Mouse (Mus musculus): ENCODE data around the gene Intu. TPM values are rescaled to one million over a fixed set of nuclear protein-coding genes. Genes with fewer than 3 reads are reported as not detected.

Intu gene
- total RNA-seq (2012; rRNA removed) (10.9 and 12.3 TPM in 2 replicates), polyA plus RNA-seq (2012; ENCODE audit: insufficient read depth in 1 of 2, insufficient read length in 2 of 2, low read depth in 1 of 2, low replicate concordance in 2 of 2, missing spikeins in 1 of 2) (1 to 10 TPM in 1 of 2 experiments, not detected in 1; 9.7 TPM)

DNA sequence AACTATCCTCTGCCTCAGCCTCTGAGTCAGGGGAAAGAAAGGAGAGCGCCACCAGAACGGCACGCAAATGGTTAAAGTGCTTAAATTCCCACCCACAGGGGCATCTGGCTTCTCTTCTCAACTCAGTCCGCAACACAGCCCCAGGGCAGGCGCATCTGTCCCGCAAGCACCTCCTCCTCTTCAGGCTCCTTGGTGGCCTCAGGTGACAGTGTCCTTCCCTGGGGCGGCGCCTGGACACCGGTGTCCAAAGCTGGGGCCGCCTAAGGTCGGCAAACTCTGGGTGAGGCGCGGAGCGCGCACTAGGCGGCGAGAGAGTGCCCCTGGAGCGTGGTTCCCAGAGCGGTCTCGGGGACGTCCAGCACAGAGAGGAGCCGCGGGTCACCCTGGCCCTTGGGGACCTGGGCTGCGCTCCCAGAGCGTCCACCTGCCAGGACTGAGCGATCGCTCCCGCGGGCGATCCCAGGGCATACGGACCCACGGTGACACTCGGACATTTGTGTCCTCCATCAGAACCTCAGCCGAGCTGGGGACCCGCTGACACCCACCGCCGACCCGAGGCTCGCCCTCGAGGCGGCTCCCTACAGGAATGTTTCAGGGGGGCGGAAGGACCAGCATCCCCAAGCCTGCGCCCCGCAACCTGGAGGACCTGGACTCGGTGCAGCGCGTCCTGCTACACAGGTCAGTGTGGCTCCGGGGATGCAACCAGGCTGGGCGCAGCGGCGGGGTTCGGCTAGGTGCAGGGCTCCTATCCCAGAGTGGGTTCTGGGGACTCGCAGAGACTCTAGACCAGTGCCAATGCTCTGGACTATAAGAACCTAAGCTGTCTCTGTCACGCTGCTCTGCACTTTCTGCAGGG, at the start of gene Intu:
Gene Intu, plus strand, starts transcription at position 1 of the 856 bp plus-strand sequence.
- H3K4me1 ChIP-seq (ENCODE audit: control insufficient read depth in 1 of 2, insufficient read depth in 2 of 2, low read length in 2 of 2), result peaks cover 2 to 9% of the 10 kb centered on the region in 2 experiments; a peak in 3 of 4 replicates
- H3K79me2 ChIP-seq (ENCODE audit: control insufficient read depth, insufficient read depth, low read length, poor library complexity), result no peaks in the 10 kb centered on the region
- H3K27me3 ChIP-seq (ENCODE audit: control insufficient read depth in 1 of 2, insufficient read depth in 2 of 2, low read length in 2 of 2), result no peaks in the 10 kb centered on the region
- no peak within 1 kb of the TSS for H3K4me3 ChIP-seq (ENCODE audit: control insufficient read depth in 1 of 2, insufficient read depth in 1 of 2, low read depth in 2 of 2, low read length in 2 of 2)
- DNase-seq (ENCODE audit: low read depth, low spot score), result no peak
- H3K27ac ChIP-seq (ENCODE audit: control insufficient read depth, low read depth, low read length), result no peak within 1 kb of the TSS
- no peak for TF ChIP-seq NRF1 (IDR thresholded peaks at IDR 0.05; ENCODE audit: insufficient read depth, low read depth, low read length, poor library complexity, severe bottlenecking)
- TF ChIP-seq MYB (IDR thresholded peaks at IDR 0.05; ENCODE audit: low read depth, low read length), result no peak
- TF ChIP-seq GABPA (IDR thresholded peaks at IDR 0.05; ENCODE audit: low read depth, low read length), result no peak
- no peak for TF ChIP-seq ELF1 (IDR thresholded peaks at IDR 0.05; ENCODE audit: low read depth, low read length)
- no peak for TF ChIP-seq SMC3 (IDR thresholded peaks at IDR 0.05; ENCODE audit: low read depth, low read length)
- TF ChIP-seq E2F4 (IDR thresholded peaks at IDR 0.05; ENCODE audit: borderline replicate concordance, low read depth, low read length), result no peak
- no peak for TF ChIP-seq KAT2A (conservative IDR thresholded peaks at IDR 0.05; ENCODE audit: low read depth, low read length)
- TF ChIP-seq MAX (IDR thresholded peaks at IDR 0.05; ENCODE audit: low read length), result no peak
- TF ChIP-seq ZNF384 (IDR thresholded peaks at IDR 0.05; ENCODE audit: low read depth, low read length), result no peak
- TF ChIP-seq ZC3H11A (IDR thresholded peaks at IDR 0.05; ENCODE audit: low read depth, low read length), result no peak
- no peak for TF ChIP-seq ZMIZ1 (IDR thresholded peaks at IDR 0.05; ENCODE audit: low read depth, low read length)
- TF ChIP-seq POLR2A (IDR thresholded peaks at IDR 0.05; ENCODE audit: control insufficient read depth in 1 of 2, insufficient read depth in 1 of 2, low read depth in 1 of 2, low read length in 2 of 2, poor library complexity in 1 of 2), result no peak
- no peak for TF ChIP-seq RCOR1 (IDR thresholded peaks at IDR 0.05; ENCODE audit: low read depth, low read length)
- TF ChIP-seq USF2 (IDR thresholded peaks at IDR 0.05; ENCODE audit: borderline replicate concordance in 1 of 2, insufficient read depth in 1 of 2, low read depth in 1 of 2, low read length in 2 of 2), result no peak
- TF ChIP-seq TBP (IDR thresholded peaks at IDR 0.05; ENCODE audit: low read depth, low read length), result no peak
- TF ChIP-seq POLR2AphosphoS2 (IDR thresholded peaks at IDR 0.05; ENCODE audit: low read length), result no peak
- no peak for TF ChIP-seq MAFK (IDR thresholded peaks at IDR 0.05; ENCODE audit: borderline replicate concordance, low read depth, low read length)
- no peaks in the 10 kb centered on the region; a peak in 2 of 4 replicates for H3K36me3 ChIP-seq (ENCODE audit: control insufficient read depth in 1 of 2, insufficient read depth in 2 of 2, low read length in 2 of 2)
- no peaks in the 10 kb centered on the region for H3K9me3 ChIP-seq (replicated peaks; ENCODE audit: insufficient read depth, low read length)
- H3K9ac ChIP-seq (ENCODE audit: control insufficient read depth, low read depth, low read length, poor library complexity, severe bottlenecking), result no peak within 1 kb of the TSS

DNA sequence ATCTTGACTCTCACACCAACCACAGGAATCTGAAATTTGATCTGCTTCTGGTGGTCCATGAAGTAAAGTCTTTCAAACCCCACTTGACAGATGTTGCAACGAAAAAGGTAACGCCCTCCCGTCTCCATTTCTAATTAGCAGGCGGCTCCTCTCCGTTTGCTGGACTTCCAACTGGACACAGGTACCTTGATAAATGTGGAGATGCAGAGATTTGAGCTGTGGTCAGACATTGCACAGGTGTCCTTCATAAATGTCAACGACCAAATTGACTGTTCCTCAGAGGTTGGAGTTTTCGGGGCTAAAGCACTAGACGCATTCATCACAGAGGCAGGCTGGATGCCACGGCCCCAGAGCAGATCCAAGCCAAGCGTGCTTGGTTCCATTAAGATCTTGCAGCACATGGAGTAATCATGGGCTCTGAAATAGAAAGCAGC, 47.8 kb upstream of the Intu start:
- Histone ChIP-seq H3K27ac (ENCODE audit: control insufficient read depth, low read depth, low read length) (no peak overlapping the region), H3K79me2 (ENCODE audit: control insufficient read depth, insufficient read depth, low read length, poor library complexity) (no peaks in the 10 kb centered on the region), H3K4me3 (ENCODE audit: control insufficient read depth in 1 of 2, insufficient read depth in 1 of 2, low read depth in 2 of 2, low read length in 2 of 2) (no peak overlapping the region), H3K4me1 (ENCODE audit: control insufficient read depth in 1 of 2, insufficient read depth in 2 of 2, low read length in 2 of 2) (no peaks in the 10 kb centered on the region), H3K27me3 (ENCODE audit: control insufficient read depth in 1 of 2, insufficient read depth in 2 of 2, low read length in 2 of 2) (no peaks in the 10 kb centered on the region; a peak in 1 of 4 replicates), H3K9me3 (replicated peaks; ENCODE audit: insufficient read depth, low read length) (no peaks in the 10 kb centered on the region), H3K36me3 (ENCODE audit: control insufficient read depth in 1 of 2, insufficient read depth in 2 of 2, low read length in 2 of 2) (no peaks in the 10 kb centered on the region), H3K9ac (ENCODE audit: control insufficient read depth, low read depth, low read length, poor library complexity, severe bottlenecking) (no peak overlapping the region)
- no peak for DNase-seq (ENCODE audit: low read depth, low spot score)
- TF ChIP-seq EP300 (IDR thresholded peaks at IDR 0.05; ENCODE audit: low read depth in 1 of 2, low read length in 2 of 2), result no peak
- TF ChIP-seq MYB (IDR thresholded peaks at IDR 0.05; ENCODE audit: low read depth, low read length), result no peak
- no peak for TF ChIP-seq GABPA (IDR thresholded peaks at IDR 0.05; ENCODE audit: low read depth, low read length)
- no peak for TF ChIP-seq RCOR1 (IDR thresholded peaks at IDR 0.05; ENCODE audit: low read depth, low read length)
- no peak for TF ChIP-seq CTCF (IDR thresholded peaks at IDR 0.05 in 2 of 3, conservative IDR thresholded peaks at IDR 0.05 in 1 of 3; ENCODE audit: control insufficient read depth in 1 of 3, insufficient read depth in 1 of 3, low read depth in 2 of 3, low read length in 3 of 3, poor library complexity in 1 of 3, severe bottlenecking in 1 of 3)
- TF ChIP-seq HCFC1 (IDR thresholded peaks at IDR 0.05; ENCODE audit: low read depth, low read length), result no peak
- TF ChIP-seq UBTF (IDR thresholded peaks at IDR 0.05; ENCODE audit: borderline replicate concordance, insufficient read depth, low read depth, low read length), result no peak

Measured in MEL (cell line).